Mouse (Mus musculus) limb, embryonic 14.5 days (tissue): ENCODE measurements around the gene Cadm3. TPM values are rescaled to one million over a fixed set of nuclear protein-coding genes. Genes with fewer than 3 reads are reported as not detected.

Source experiments
- ATAC-seq: fragments of 200-750 bp; cut with Nextera tagmentation; 2 replicates; pipeline ENCODE4 v1.8.0; 2017; ENCODE audit warnings: low read depth, moderate number of reproducible peaks, moderate TSS enrichment; ENCODE audit not compliant: low FRiP score
- DNase-seq: peaks from one replicate; pipeline ENCODE4 v3.0.0-alpha.2; 2015; ENCODE audit warnings: low spot score
- H3K27ac ChIP-seq: fragments of 300-500 bp; sonication (generic); replicated peaks from 2 replicates; pipeline ENCODE4 v1.5.1; 2014; ENCODE audit warnings: low read depth, mild to moderate bottlenecking, low read length, moderate library complexity, mixed read lengths
- H3K27me3 ChIP-seq: fragments of 300-500 bp; sonication (generic); 2 replicates; pipeline ENCODE4 v1.6.1; 2014; ENCODE audit warnings: low read length, mixed read lengths; ENCODE audit not compliant: control insufficient read depth, insufficient read depth
- H3K36me3 ChIP-seq: fragments of 300-500 bp; sonication (generic); 2 replicates; pipeline ENCODE4 v1.6.1; 2014; ENCODE audit warnings: mild to moderate bottlenecking, low read length, moderate library complexity, mixed read lengths; ENCODE audit not compliant: control insufficient read depth, insufficient read depth
- H3K4me1 ChIP-seq: fragments of 300-500 bp; sonication (generic); 2 replicates; pipeline ENCODE4 v1.6.1; 2014; ENCODE audit warnings: antibody characterized with exemption, low read length, mixed read lengths; ENCODE audit not compliant: control insufficient read depth, insufficient read depth
- H3K4me2 ChIP-seq: fragments of 300-500 bp; sonication (generic); replicated peaks from 2 replicates; pipeline ENCODE4 v1.6.1; 2014; ENCODE audit warnings: low read depth, mild to moderate bottlenecking, low read length, moderate library complexity; ENCODE audit not compliant: severe bottlenecking
- H3K4me3 ChIP-seq: fragments of 300-500 bp; sonication (generic); replicated peaks from 2 replicates; pipeline ENCODE4 v1.5.1; 2014; ENCODE audit warnings: low read length
- H3K9ac ChIP-seq: fragments of 300-500 bp; sonication (generic); 2 replicates; pipeline ENCODE4 v1.6.1; 2014; ENCODE audit warnings: mild to moderate bottlenecking, low read depth, low read length, moderate library complexity; ENCODE audit not compliant: severe bottlenecking
- H3K9me3 ChIP-seq: fragments of 300-500 bp; sonication (generic); 2 replicates; pipeline ENCODE4 v1.6.1; 2016; ENCODE audit warnings: low read length; ENCODE audit not compliant: control insufficient read depth
- POLR2A ChIP-seq: fragments of 200-500 bp; IDR thresholded peaks from 2 replicates; pipeline ENCODE4 v1.8.0; 2012; ENCODE audit warnings: inconsistent platforms, mild to moderate bottlenecking, moderate library complexity, borderline replicate concordance; ENCODE audit not compliant: insufficient read depth, insufficient read length; ENCODE audit errors: extremely low read depth
- WGBS: fragments of 180-500 bp; shearing (Covaris S2); extraction: QIAGEN DNeasy Blood & Tissue Kit; methylation state at CpG from one replicate; pipeline ENCODE4 v1.1.7; 2014; 5-methylcytosine and 5-hydroxymethylcytosine counted together
- polyA plus RNA-seq, 2 experiments: library from polyadenylated mRNA; depleted of rRNA in 1 of 2; stranded (reverse) in 1 of 2; unstranded in 1 of 2; fragments of >200 nt; fragmentation: Nextera tagmentation in 1 of 2; extraction: Ambion mirVana in 1 of 2; gene quantifications; 2 replicates each; pipeline versions ENCODE4 v1.2.1 to v1.2.3; 2012 to 2014

Gene Cadm3
- polyA plus RNA-seq, 2 experiments = 2.2 to 6.1 TPM

GRCm38 (mm10) chr1:173359590-173360290, 7.8 kb downstream of the Cadm3 start:
- no peaks in the 10 kb centered on the region for H3K36me3 ChIP-seq
- H3K27ac ChIP-seq = no peak overlapping the region
- H3K4me2 ChIP-seq = no peak overlapping the region
- ATAC-seq (no peak), DNase-seq (no peak)
- no peak for TF ChIP-seq POLR2A
- WGBS = 72% methylated on average over 4 of the region's 4 CpGs
- no peaks in the 10 kb centered on the region for H3K27me3 ChIP-seq
- H3K4me3 ChIP-seq = no peak overlapping the region
- no peaks in the 10 kb centered on the region for H3K9me3 ChIP-seq
- H3K9ac ChIP-seq = no peak overlapping the region
- no peaks in the 10 kb centered on the region for H3K4me1 ChIP-seq

GRCm38 (mm10) chr1:173357799-173358198, 9.7 kb downstream of the Cadm3 start:
- ATAC-seq (no peak), DNase-seq (no peak)
- no peak for TF ChIP-seq POLR2A
- H3K4me2 ChIP-seq = no peak overlapping the region
- H3K36me3 ChIP-seq = no peaks in the 10 kb centered on the region
- H3K4me3 ChIP-seq = no peak overlapping the region
- 34% methylated on average over 4 of the region's 4 CpGs for WGBS
- no peak overlapping the region for H3K9ac ChIP-seq
- H3K27me3 ChIP-seq = no peaks in the 10 kb centered on the region
- H3K9me3 ChIP-seq = no peaks in the 10 kb centered on the region
- H3K27ac ChIP-seq = no peak overlapping the region
- H3K4me1 ChIP-seq = no peaks in the 10 kb centered on the region

- H3K4me1 ChIP-seq = no peaks in the 10 kb centered on the region
- no peak overlapping the region for H3K9ac ChIP-seq
- ATAC-seq (no peak), DNase-seq (no peak)
- WGBS = 92% methylated on average over 2 of the region's 2 CpGs
- no peak overlapping the region for H3K27ac ChIP-seq
- no peak overlapping the region for H3K4me2 ChIP-seq
- H3K4me3 ChIP-seq = no peak overlapping the region
- TF ChIP-seq POLR2A = no peak
- no peaks in the 10 kb centered on the region for H3K36me3 ChIP-seq
- no peaks in the 10 kb centered on the region for H3K27me3 ChIP-seq
- no peaks in the 10 kb centered on the region for H3K9me3 ChIP-seq
These were observed 10.8 kb downstream of the Cadm3 start for GRCm38 (mm10) chr1:173356699-173357098.

- DNase-seq (no peak), ATAC-seq (no peak)
- Histone ChIP-seq H3K27ac (no peak overlapping the region), H3K36me3 (no peaks in the 10 kb centered on the region), H3K4me2 (no peak overlapping the region), H3K4me3 (no peak overlapping the region), H3K9me3 (no peaks in the 10 kb centered on the region), H3K27me3 (no peaks in the 10 kb centered on the region), H3K4me1 (no peaks in the 10 kb centered on the region), H3K9ac (no peak overlapping the region)
- 79% methylated on average over 7 of the region's 7 CpGs for WGBS
- TF ChIP-seq POLR2A = no peak
These were observed 12.2 kb downstream of the Cadm3 start for GRCm38 (mm10) chr1:173355107-173355846.

GRCm38 (mm10) chr1:173350372-173350957, 17.0 kb downstream of the Cadm3 start, which contains the start of gene Aim2:
Gene Aim2, plus strand, starts transcription at chr1:173350879.
- H3K27me3 ChIP-seq = no peaks in the 10 kb centered on the region
- H3K4me2 ChIP-seq = peak within 1 kb of the TSS; percentile 38
- no peak within 1 kb of the TSS for H3K27ac ChIP-seq
- no peak within 1 kb of the TSS for H3K9ac ChIP-seq
- no peaks in the 10 kb centered on the region for H3K36me3 ChIP-seq
- H3K9me3 ChIP-seq = no peaks in the 10 kb centered on the region
- no peak within 1 kb of the TSS for H3K4me3 ChIP-seq
- no peak for TF ChIP-seq POLR2A
- WGBS = 17% methylated on average over 10 of the region's 10 CpGs
- no peak for DNase-seq
- no peak for ATAC-seq
- no peaks in the 10 kb centered on the region for H3K4me1 ChIP-seq
